Mouse (Mus musculus) liver, adult 2 months (tissue): Measurements from ENCODE around the gene Gsg1l.

Experiments used
- CTCF ChIP-seq: fragments of 200-500 bp; IDR thresholded peaks from 2 replicates; pipeline ENCODE4 v1.5.1; 2011; ENCODE audit warnings: low read depth, low read length, control low read depth
- POLR2A ChIP-seq: fragments of 200-500 bp; IDR thresholded peaks from 2 replicates; pipeline ENCODE4 v1.6.1; 2011; ENCODE audit warnings: low read length, control low read depth; ENCODE audit not compliant: insufficient read depth; ENCODE audit errors: extremely low read depth

- no peak for TF ChIP-seq POLR2A
- TF ChIP-seq CTCF: no peak
These were observed 213.6 kb downstream of the Gsg1l start for GRCm38 (mm10) chr7:125868570-125868969.
